Mouse (Mus musculus) monocyte, adult 2 months (primary cell): ENCODE results near the gene Fastkd2.
A peak's percentile ranks its signal among the peaks of the same experiment; 100 is the strongest.

ENCODE experiments used
- DNase-seq, 2 experiments: peaks; one replicate each; pipeline ENCODE4 v3.0.0; 2022; ENCODE audit warnings: low spot score in 2 of 2, low read depth in 1 of 2

Fastkd2 gene

GRCm38 (mm10) chr1:63730240-63730771 is at the start of gene Fastkd2, which contains the start of gene Mdh1b:
Gene Fastkd2 (plus strand): TSS chr1:63730614.
Gene Mdh1b (minus strand): TSS chr1:63730318.
- peak; percentile 69 to 78 for DNase-seq

- DNase-seq, result no peak
Observed at GRCm38 (mm10) chr1:63686827-63687226, 43.6 kb upstream of the Fastkd2 start, which contains the start of gene Dytn. Gene Dytn (minus strand): TSS chr1:63686927.

GRCm38 (mm10) chr1:63696861-63697260 is 33.6 kb upstream of the Fastkd2 start:
- no peak for DNase-seq

GRCm38 (mm10) chr1:63705733-63706132 is 24.7 kb upstream of the Fastkd2 start:
- DNase-seq, result no peak

GRCm38 (mm10) chr1:63708876-63709275 is 21.5 kb upstream of the Fastkd2 start:
- no peak for DNase-seq

- DNase-seq, result no peak
Observed at GRCm38 (mm10) chr1:63720161-63720560, 10.3 kb upstream of the Fastkd2 start.

- DNase-seq, result no peak
Observed at GRCm38 (mm10) chr1:63729796-63730195, 618 bp upstream of the Fastkd2 start.

GRCm38 (mm10) chr1:63756005-63756404 is 25.6 kb downstream of the Fastkd2 start:
- DNase-seq, result no peak

GRCm38 (mm10) chr1:63763212-63763694 is 32.8 kb downstream of the Fastkd2 start:
- no peak for DNase-seq

- no peak for DNase-seq
Observed at GRCm38 (mm10) chr1:63763881-63764386, 33.5 kb downstream of the Fastkd2 start.

GRCm38 (mm10) chr1:63764395-63764794 is 34.0 kb downstream of the Fastkd2 start:
- DNase-seq, result no peak

- no peak for DNase-seq
Observed at GRCm38 (mm10) chr1:63768112-63768511, 37.7 kb downstream of the Fastkd2 start.

GRCm38 (mm10) chr1:63769167-63769566 is 38.8 kb downstream of the Fastkd2 start, which contains the start of gene 4933402D24Rik:
Gene 4933402D24Rik (minus strand): TSS chr1:63769267.
- DNase-seq, result no peak

GRCm38 (mm10) chr1:63770309-63770708 is 39.9 kb downstream of the Fastkd2 start:
- DNase-seq, result no peak

- no peak for DNase-seq
Observed at GRCm38 (mm10) chr1:63776396-63776795, 46.0 kb downstream of the Fastkd2 start.

GRCm38 (mm10) chr1:63776902-63777630 is 46.7 kb downstream of the Fastkd2 start:
- DNase-seq, result no peak

GRCm38 (mm10) chr1:63794326-63794725 is 63.9 kb downstream of the Fastkd2 start:
- DNase-seq, result no peak
